Mouse (Mus musculus) midbrain, embryonic 16.5 days (tissue): ENCODE results near the gene Faap100. TPM values are rescaled to one million over a fixed set of nuclear protein-coding genes. Genes with fewer than 3 reads are reported as not detected.

ENCODE experiments used
- ATAC-seq: fragments of 200-750 bp; cut with Nextera tagmentation; 2 replicates; pipeline ENCODE4 v1.8.0; 2017; ENCODE audit warnings: moderate TSS enrichment
- H3K27ac ChIP-seq: fragments of 300-500 bp; sonication (generic); 2 replicates; pipeline ENCODE4 v1.5.1; 2014; ENCODE audit warnings: mild to moderate bottlenecking, low read length, mixed read lengths
- H3K27me3 ChIP-seq: fragments of 300-500 bp; sonication (generic); 2 replicates; pipeline ENCODE4 v1.6.1; 2014; ENCODE audit warnings: low read depth, low read length, mixed read lengths; ENCODE audit not compliant: control insufficient read depth, insufficient read depth
- H3K36me3 ChIP-seq: fragments of 300-500 bp; sonication (generic); 2 replicates; pipeline ENCODE4 v1.6.1; 2014; ENCODE audit warnings: mild to moderate bottlenecking, low read length, moderate library complexity, mixed read lengths; ENCODE audit not compliant: control insufficient read depth, insufficient read depth
- H3K4me1 ChIP-seq: fragments of 300-500 bp; sonication (generic); 2 replicates; pipeline ENCODE4 v1.6.1; 2014; ENCODE audit warnings: mild to moderate bottlenecking, low read length, mixed read lengths; ENCODE audit not compliant: control insufficient read depth, insufficient read depth
- H3K4me2 ChIP-seq: fragments of 300-500 bp; sonication (generic); 2 replicates; pipeline ENCODE4 v1.6.1; 2014; ENCODE audit warnings: mild to moderate bottlenecking, low read length, mixed read lengths
- H3K4me3 ChIP-seq: fragments of 300-500 bp; sonication (generic); 2 replicates; pipeline ENCODE4 v1.5.1; 2014; ENCODE audit warnings: low read depth, mild to moderate bottlenecking, low read length, moderate library complexity, mixed read lengths
- H3K9ac ChIP-seq: fragments of 300-500 bp; sonication (generic); 2 replicates; pipeline ENCODE4 v1.6.1; 2014; ENCODE audit warnings: low read depth, low read length, mixed read lengths
- H3K9me3 ChIP-seq: fragments of 300-500 bp; sonication (generic); replicated peaks from 2 replicates; pipeline ENCODE4 v1.6.1; 2014; ENCODE audit warnings: mild to moderate bottlenecking, low read length, mixed read lengths; ENCODE audit not compliant: control insufficient read depth, poor library complexity, severe bottlenecking
- WGBS: fragments of 180-500 bp; shearing (Covaris S2); extraction: QIAGEN DNeasy Blood & Tissue Kit; methylation state at CpG from one replicate; pipeline ENCODE4 v1.1.7; 2014; 5-methylcytosine and 5-hydroxymethylcytosine counted together
- polyA plus RNA-seq: library from polyadenylated mRNA; unstranded; fragments of >200 nt; fragmentation: Nextera tagmentation; extraction: Ambion mirVana; gene quantifications from 2 replicates; pipeline ENCODE4 v1.2.1, GENCODE M21; 2015

The Faap100 gene
- polyA plus RNA-seq, 1 experiment from 2014 or later, result 126 TPM

DNA sequence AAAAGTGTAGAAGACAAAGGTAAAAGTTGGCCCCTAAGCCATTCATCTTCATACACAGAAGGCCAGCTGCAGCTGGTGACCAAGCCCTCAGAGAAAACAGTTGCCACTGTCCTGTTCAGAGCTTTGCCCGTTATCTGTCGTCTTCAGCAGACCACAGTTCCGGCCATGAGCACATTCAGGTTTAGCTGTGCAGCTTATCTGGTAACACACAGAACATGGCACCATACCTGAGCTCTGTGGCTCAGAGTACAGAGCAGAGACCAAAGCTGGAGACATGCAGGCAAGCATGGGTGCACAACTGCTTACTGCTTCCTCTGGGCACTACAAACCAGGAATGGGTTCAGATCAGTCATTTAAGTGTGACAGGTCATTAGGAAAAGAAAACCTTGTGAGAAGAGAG is 27.3 kb upstream of the Faap100 start:
- H3K4me3 ChIP-seq, result no peak overlapping the region
- no peaks in the 10 kb centered on the region for H3K9me3 ChIP-seq
- 94% methylated on average over 3 of the region's 3 CpGs for WGBS
- ATAC-seq, result no peak
- no peaks in the 10 kb centered on the region for H3K27me3 ChIP-seq
- no peak overlapping the region for H3K4me2 ChIP-seq
- H3K36me3 ChIP-seq, result peaks cover 36% of the 10 kb centered on the region
- no peaks in the 10 kb centered on the region for H3K4me1 ChIP-seq
- H3K9ac ChIP-seq, result no peak overlapping the region
- H3K27ac ChIP-seq, result no peak overlapping the region

DNA sequence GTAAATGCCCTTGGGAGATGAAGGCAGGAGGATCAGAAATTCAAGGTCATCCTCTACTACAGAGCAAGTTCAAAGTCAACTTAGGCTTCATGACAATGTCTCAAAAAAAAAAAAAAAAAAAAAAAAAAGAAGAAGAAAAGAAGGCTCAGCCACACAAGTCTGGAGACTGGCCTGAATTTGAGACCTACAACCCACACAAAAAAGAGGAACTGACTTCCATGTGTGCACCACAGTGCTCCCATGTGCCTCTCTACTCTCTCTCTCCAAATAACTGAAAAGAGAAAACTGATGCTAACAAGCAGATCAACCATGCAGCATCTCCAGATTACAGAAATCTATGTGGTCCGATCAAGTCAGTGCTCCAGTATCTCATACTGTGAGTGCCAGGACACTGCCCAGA is 26.2 kb upstream of the Faap100 start:
- no peak overlapping the region for H3K9ac ChIP-seq
- no peak overlapping the region for H3K27ac ChIP-seq
- no peak overlapping the region for H3K4me2 ChIP-seq
- H3K4me3 ChIP-seq, result no peak overlapping the region
- H3K4me1 ChIP-seq, result no peaks in the 10 kb centered on the region
- H3K27me3 ChIP-seq, result no peaks in the 10 kb centered on the region
- WGBS, result 96% methylated on average over 1 of the region's 1 CpGs
- no peak for ATAC-seq
- peaks cover 30% of the 10 kb centered on the region for H3K36me3 ChIP-seq
- H3K9me3 ChIP-seq, result no peaks in the 10 kb centered on the region

GRCm38 (mm10) chr11:120399319-120399718 is 20.8 kb upstream of the Faap100 start:
- no peaks in the 10 kb centered on the region for H3K4me1 ChIP-seq
- H3K36me3 ChIP-seq, result peaks cover 28% of the 10 kb centered on the region
- WGBS, result 94% methylated on average over 2 of the region's 2 CpGs
- no peak overlapping the region for H3K4me2 ChIP-seq
- H3K9ac ChIP-seq, result no peak overlapping the region
- no peaks in the 10 kb centered on the region for H3K27me3 ChIP-seq
- no peak overlapping the region for H3K27ac ChIP-seq
- H3K4me3 ChIP-seq, result no peak overlapping the region
- no peak for ATAC-seq
- no peaks in the 10 kb centered on the region for H3K9me3 ChIP-seq

- no peak for ATAC-seq
- Histone ChIP-seq H3K9ac (no peak overlapping the region), H3K36me3 (peaks cover 23% of the 10 kb centered on the region), H3K9me3 (no peaks in the 10 kb centered on the region), H3K4me1 (no peaks in the 10 kb centered on the region), H3K4me2 (no peak overlapping the region), H3K27me3 (no peaks in the 10 kb centered on the region), H3K27ac (no peak overlapping the region), H3K4me3 (no peak overlapping the region)
- 87% methylated on average over 2 of the region's 2 CpGs for WGBS
Measured at GRCm38 (mm10) chr11:120397602-120398001, 19.0 kb upstream of the Faap100 start.

GRCm38 (mm10) chr11:120395661-120396060 is 17.1 kb upstream of the Faap100 start:
- Histone ChIP-seq H3K9ac (no peak overlapping the region), H3K27ac (no peak overlapping the region), H3K4me3 (no peak overlapping the region), H3K9me3 (no peaks in the 10 kb centered on the region), H3K4me2 (no peak overlapping the region), H3K27me3 (no peaks in the 10 kb centered on the region), H3K4me1 (no peaks in the 10 kb centered on the region), H3K36me3 (peaks cover 22% of the 10 kb centered on the region)
- 91% methylated on average over 4 of the region's 4 CpGs for WGBS
- ATAC-seq, result no peak

DNA sequence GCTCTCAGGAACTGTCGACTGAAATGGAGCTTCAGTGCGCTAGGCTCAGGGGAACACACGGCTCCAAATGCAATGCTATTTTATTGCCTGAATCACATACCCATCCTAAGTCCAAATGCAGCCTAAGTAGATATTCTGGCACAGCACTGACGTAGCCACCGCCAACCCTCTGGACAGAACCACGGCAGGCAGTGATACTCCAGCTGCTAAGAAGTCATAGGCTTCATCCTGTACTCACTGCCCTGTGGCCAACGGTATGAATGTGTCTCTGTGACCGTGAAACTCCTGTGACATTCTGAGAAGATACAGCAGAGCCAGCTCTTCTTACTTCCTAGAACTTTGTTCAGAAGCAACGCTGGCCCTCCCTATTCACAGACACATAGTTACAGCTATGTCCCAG is 10.0 kb upstream of the Faap100 start:
- Histone ChIP-seq H3K9me3 (no peaks in the 10 kb centered on the region), H3K27me3 (no peaks in the 10 kb centered on the region), H3K4me3 (no peak overlapping the region), H3K36me3 (peaks cover 21% of the 10 kb centered on the region), H3K9ac (no peak overlapping the region), H3K27ac (no peak overlapping the region), H3K4me2 (no peak overlapping the region), H3K4me1 (no peaks in the 10 kb centered on the region)
- no peak for ATAC-seq
- 98% methylated on average over 9 of the region's 9 CpGs for WGBS

DNA sequence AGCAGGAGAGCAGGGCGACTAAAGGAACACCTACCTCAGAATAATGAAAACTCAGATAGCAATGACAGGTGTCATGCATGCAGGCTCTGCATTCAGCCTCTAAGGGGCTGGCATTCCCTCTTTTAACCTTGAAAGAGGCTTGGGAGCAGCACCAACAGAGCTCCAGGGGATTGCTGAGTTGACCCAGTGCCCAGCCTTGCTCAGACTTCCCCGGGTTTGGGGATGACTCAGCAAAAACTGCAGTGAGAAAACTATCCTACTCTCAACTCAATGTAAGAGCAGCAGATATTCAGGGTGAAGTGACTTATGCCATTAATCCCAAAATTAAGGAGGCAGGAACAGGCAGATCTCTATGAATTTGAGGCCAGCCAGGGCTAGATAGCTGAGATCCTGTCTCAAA is 8.6 kb upstream of the Faap100 start:
- H3K27me3 ChIP-seq, result no peaks in the 10 kb centered on the region
- peaks cover 31% of the 10 kb centered on the region for H3K36me3 ChIP-seq
- no peak overlapping the region for H3K27ac ChIP-seq
- no peak overlapping the region for H3K4me2 ChIP-seq
- no peak overlapping the region for H3K9ac ChIP-seq
- no peaks in the 10 kb centered on the region for H3K9me3 ChIP-seq
- H3K4me3 ChIP-seq, result no peak overlapping the region
- H3K4me1 ChIP-seq, result no peaks in the 10 kb centered on the region
- no peak for ATAC-seq
- 76% methylated on average over 2 of the region's 2 CpGs for WGBS

GRCm38 (mm10) chr11:120386632-120387031 is 8.1 kb upstream of the Faap100 start:
- Histone ChIP-seq H3K27me3 (no peaks in the 10 kb centered on the region), H3K4me1 (no peaks in the 10 kb centered on the region), H3K4me2 (no peak overlapping the region), H3K36me3 (peaks cover 32% of the 10 kb centered on the region), H3K4me3 (no peak overlapping the region), H3K27ac (no peak overlapping the region), H3K9ac (no peak overlapping the region), H3K9me3 (no peaks in the 10 kb centered on the region)
- no peak for ATAC-seq
- WGBS, result 90% methylated on average over 6 of the region's 6 CpGs

DNA sequence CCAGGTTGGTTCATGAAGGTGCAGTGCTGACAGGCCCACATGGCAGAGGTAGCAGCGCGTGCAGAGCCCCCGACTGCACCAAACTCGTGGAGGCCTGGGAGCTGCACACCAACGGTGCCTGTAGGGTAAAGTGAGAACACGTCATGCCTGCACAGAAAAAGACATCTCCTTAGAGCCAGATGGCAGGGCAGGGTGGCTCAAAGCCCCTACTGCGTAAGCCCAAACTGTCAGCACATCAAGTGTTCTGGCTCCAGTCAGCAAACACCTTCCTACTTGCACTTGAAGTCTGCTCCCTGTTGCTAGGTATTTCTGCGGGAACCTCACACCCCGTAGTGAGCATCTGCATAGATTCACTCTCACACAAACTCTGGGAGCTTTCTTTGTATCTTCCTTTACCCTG is 3.9 kb upstream of the Faap100 start:
- Histone ChIP-seq H3K9ac (no peak overlapping the region), H3K4me3 (no peak overlapping the region), H3K27me3 (no peaks in the 10 kb centered on the region), H3K9me3 (no peaks in the 10 kb centered on the region), H3K4me1 (peaks cover 5% of the 10 kb centered on the region), H3K36me3 (peaks cover 32% of the 10 kb centered on the region), H3K27ac (no peak overlapping the region), H3K4me2 (no peak overlapping the region)
- ATAC-seq, result no peak
- WGBS, result 96% methylated on average over 9 of the region's 9 CpGs

- H3K9me3 ChIP-seq, result no peaks in the 10 kb centered on the region
- H3K27me3 ChIP-seq, result no peaks in the 10 kb centered on the region
- ATAC-seq, result no peak
- 94% methylated on average over 4 of the region's 4 CpGs for WGBS
- H3K27ac ChIP-seq, result no peak overlapping the region
- H3K4me3 ChIP-seq, result no peak overlapping the region
- H3K9ac ChIP-seq, result no peak overlapping the region
- H3K4me1 ChIP-seq, result peaks cover 17% of the 10 kb centered on the region
- peaks cover 38% of the 10 kb centered on the region for H3K36me3 ChIP-seq
- H3K4me2 ChIP-seq, result no peak overlapping the region
Measured at GRCm38 (mm10) chr11:120381157-120381556, 2.6 kb upstream of the Faap100 start.
